Mouse (Mus musculus): ENCODE results near the gene Dnah3.

Dnah3 gene

GRCm38 (mm10) chr7:119875776-119876440 is 219.2 kb downstream of the Dnah3 start:
- DNase-seq (ENCODE audit: low spot score in 2 of 2) = peak in 1 of 2 experiments; percentile 37

- DNase-seq (ENCODE audit: low spot score in 2 of 2) = no peak
Measured at GRCm38 (mm10) chr7:119873050-119873449, 222.0 kb downstream of the Dnah3 start.
